Mouse (Mus musculus) G1E (cell line): ENCODE data around the gene Pla2g10.

Source experiments
- CTCF ChIP-seq: IDR thresholded peaks from 2 replicates; pipeline ENCODE4 v1.5.1; 2012; ENCODE audit warnings: low read depth, low read length, inconsistent platforms, mixed read lengths
- GATA1 ChIP-seq: IDR thresholded peaks from 2 replicates; pipeline ENCODE4 v1.6.1; 2012; ENCODE audit warnings: borderline replicate concordance, low read length, inconsistent platforms, mixed read lengths
- GATA2 ChIP-seq: IDR thresholded peaks from 2 replicates; pipeline ENCODE4 v1.6.1; 2012; ENCODE audit warnings: low read depth, low read length, inconsistent platforms, borderline replicate concordance
- POLR2AphosphoS5 ChIP-seq: IDR thresholded peaks from 2 replicates; pipeline ENCODE4 v1.6.1; 2012; ENCODE audit warnings: low read depth, low read length, inconsistent platforms; ENCODE audit not compliant: insufficient replicate concordance
- TAL1 ChIP-seq: conservative IDR thresholded peaks from 2 replicates; pipeline ENCODE4 v1.6.1; 2012; ENCODE audit warnings: low read depth, low read length, inconsistent platforms, mixed read lengths

DNA sequence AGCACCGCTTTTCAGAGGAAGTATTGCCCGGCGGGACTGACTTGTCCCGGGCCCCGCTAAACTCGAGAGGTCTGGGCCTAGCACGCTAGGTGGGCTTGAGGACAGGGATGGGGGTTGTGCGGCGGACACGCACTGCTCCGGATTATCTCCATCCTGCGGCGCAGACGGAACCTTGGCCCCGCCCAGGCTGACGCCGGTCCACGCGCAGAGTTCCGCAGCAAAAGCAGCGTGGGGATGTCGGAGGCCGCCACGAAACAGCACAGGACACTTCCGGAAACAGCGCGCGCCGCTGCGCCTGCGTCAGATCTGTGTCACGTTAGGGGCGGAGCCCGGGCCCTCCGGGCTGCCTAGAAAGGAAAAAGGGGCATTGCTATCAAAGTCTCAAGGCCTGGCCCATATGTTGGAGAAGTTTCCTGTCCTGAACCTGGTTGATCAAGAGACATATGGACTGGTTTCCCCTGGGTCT is 62.9 kb downstream of the Pla2g10 start, which contains the start of gene Parn:
- TF ChIP-seq CTCF (no peak), GATA1 (no peak), POLR2AphosphoS5 (no peak), TAL1 (no peak), GATA2 (no peak)
